Mouse (Mus musculus): ENCODE data around the gene Gpr183. TPM values are rescaled to one million over a fixed set of nuclear protein-coding genes. Genes with fewer than 3 reads are reported as not detected.

The Gpr183 gene
- total RNA-seq, 2 experiments from 2014 or later: 0.38 to 0.43 TPM

- no peak for DNase-seq
Measured at GRCm38 (mm10) chr14:121987691-121988090, 22.7 kb upstream of the Gpr183 start.

- no peak for DNase-seq
Measured at GRCm38 (mm10) chr14:121987287-121987686, 22.3 kb upstream of the Gpr183 start.

GRCm38 (mm10) chr14:121986028-121986427 is 21.0 kb upstream of the Gpr183 start:
- no peak for DNase-seq

- no peak for DNase-seq
Measured at GRCm38 (mm10) chr14:121985477-121985876, 20.5 kb upstream of the Gpr183 start.

GRCm38 (mm10) chr14:121983009-121983933 is 18.3 kb upstream of the Gpr183 start:
- no peak for DNase-seq

- no peak for DNase-seq
Measured at GRCm38 (mm10) chr14:121981531-121981930, 16.5 kb upstream of the Gpr183 start.

GRCm38 (mm10) chr14:121973114-121973513 is 8.1 kb upstream of the Gpr183 start:
- no peak for DNase-seq

- no peak for DNase-seq
Measured at GRCm38 (mm10) chr14:121970402-121970801, 5.4 kb upstream of the Gpr183 start.

GRCm38 (mm10) chr14:121967095-121967494 is 2.1 kb upstream of the Gpr183 start:
- DNase-seq: no peak

- DNase-seq: no peak
Measured at GRCm38 (mm10) chr14:121965461-121965860, 466 bp upstream of the Gpr183 start.

GRCm38 (mm10) chr14:121963942-121964335 is 1.1 kb downstream of the Gpr183 start:
- no peak for DNase-seq

- DNase-seq: no peak
Measured at GRCm38 (mm10) chr14:121963251-121963941, 1.6 kb downstream of the Gpr183 start.

GRCm38 (mm10) chr14:121962128-121962890 is 2.7 kb downstream of the Gpr183 start:
- no peak for DNase-seq

- DNase-seq: no peak
Measured at GRCm38 (mm10) chr14:121961496-121962127, 3.4 kb downstream of the Gpr183 start.

GRCm38 (mm10) chr14:121960997-121961396 is 4.0 kb downstream of the Gpr183 start:
- no peak for DNase-seq

GRCm38 (mm10) chr14:121960531-121960930 is 4.5 kb downstream of the Gpr183 start:
- no peak for DNase-seq

GRCm38 (mm10) chr14:121960031-121960430 is 5.0 kb downstream of the Gpr183 start:
- DNase-seq: no peak

- no peak for DNase-seq
Measured at GRCm38 (mm10) chr14:121959538-121959980, 5.4 kb downstream of the Gpr183 start.

- no peak for DNase-seq
Measured at GRCm38 (mm10) chr14:121958751-121959537, 6.1 kb downstream of the Gpr183 start.

GRCm38 (mm10) chr14:121958041-121958750 is 6.8 kb downstream of the Gpr183 start:
- no peak for DNase-seq

Data from gastrocnemius, postnatal 25 days (tissue).